Mouse (Mus musculus) activated CD4-positive, CD25-positive, alpha-beta regulatory T cell (primary cell): Measurements from ENCODE around the gene Sec61g. TPM values are rescaled to one million over a fixed set of nuclear protein-coding genes. Genes with fewer than 3 reads are reported as not detected.

Experiments used
- polyA plus RNA-seq, 2 experiments: library from polyadenylated mRNA; unstranded; fragments of 100-300 nt; shearing (Covaris generic); gene quantifications; one replicate each; pipeline ENCODE4 v1.2.1; 2017

Sec61g gene
- polyA plus RNA-seq, result 1 to 10 TPM; 3.3 to 4.1 TPM

DNA sequence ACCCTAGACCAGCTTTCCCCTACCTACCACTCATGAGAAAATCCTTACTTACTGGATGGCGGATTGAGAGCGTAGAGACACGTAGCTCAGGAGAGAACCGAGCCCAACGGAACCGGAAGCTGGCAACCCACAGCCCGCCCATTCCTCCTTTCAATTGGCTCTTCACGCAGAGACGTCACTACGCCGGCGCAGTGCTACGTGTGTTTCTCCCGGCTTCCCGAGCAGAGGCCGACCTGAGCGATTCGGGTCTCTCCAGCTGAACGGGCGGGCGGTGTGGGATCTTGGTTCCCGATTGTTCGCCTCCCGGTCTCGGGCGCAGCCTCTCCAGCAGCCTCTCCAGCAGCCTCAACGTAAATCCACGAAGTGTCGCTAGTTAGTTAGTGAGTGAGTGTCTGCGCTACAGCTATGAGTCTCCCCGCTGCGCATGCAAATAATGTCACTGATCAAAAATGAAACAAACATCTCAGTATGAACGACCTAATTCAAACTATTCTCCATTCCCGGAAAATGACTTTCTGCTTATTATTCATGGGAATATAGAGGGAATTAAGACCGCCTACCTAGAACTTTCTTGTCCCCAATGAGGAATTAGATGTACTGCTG is at the start of gene Sec61g:
Gene Sec61g, minus strand, starts transcription at position 433 of the 603 bp plus-strand sequence.

Other genes starting within 250 kb of the Sec61g start
- gene Egfr, start 243.7 kb upstream of the Sec61g start, polyA plus RNA-seq, result 1 to 10 TPM in 1 of 2 experiments, under 1 TPM in 1; 0.02 to 1.4 TPM